Mouse (Mus musculus): ENCODE measurements around the gene Plppr1.

DNA sequence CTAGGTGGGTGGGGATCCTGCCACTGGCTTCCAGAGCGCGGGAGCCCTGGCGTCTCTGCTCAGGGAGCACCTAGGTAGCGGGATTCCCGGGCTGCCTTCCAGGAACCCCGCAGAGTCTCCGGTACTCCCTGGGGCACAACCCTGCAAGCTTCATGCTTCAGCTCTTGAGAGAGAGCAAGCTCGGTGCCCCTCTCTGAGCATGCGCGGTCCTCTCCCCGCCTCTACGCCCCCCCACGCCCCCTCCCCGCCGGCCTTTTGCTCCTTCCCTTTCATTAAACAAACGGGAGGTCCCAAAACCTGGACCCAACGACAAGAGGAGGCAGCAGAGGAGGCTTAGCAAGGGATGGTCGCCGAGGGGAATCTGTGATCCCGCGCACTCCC lies at the start of gene Plppr1:
- TF ChIP-seq GATA1 (IDR thresholded peaks at IDR 0.05; ENCODE audit: borderline replicate concordance, low read length) (no peak), FLI1 (IDR thresholded peaks at IDR 0.05; ENCODE audit: low read length) (no peak)

Data from megakaryocyte, embryonic 14.5 days (primary cell).